Mouse (Mus musculus) heart, adult 11 months (tissue): Measurements from ENCODE around the gene Slc16a12.
"Not testable (repeated sequence)": the region's sequence is repeated elsewhere in the genome, so short reads cannot be mapped to it uniquely, and the experiment has no call there.

Source experiments
- DNase-seq: peaks from one replicate; pipeline ENCODE4 v3.0.0; 2022

Gene Slc16a12

GRCm38 (mm10) chr19:34746688-34747504, at the start of gene Slc16a12:
Gene Slc16a12, minus strand, starts transcription at chr19:34747289.
- peak; percentile 95 for DNase-seq

GRCm38 (mm10) chr19:34796396-34796795, 49.3 kb upstream of the Slc16a12 start:
- DNase-seq = no peak

GRCm38 (mm10) chr19:34782491-34782890, 35.4 kb upstream of the Slc16a12 start:
- DNase-seq = no peak

GRCm38 (mm10) chr19:34778993-34779392, 31.9 kb upstream of the Slc16a12 start:
- DNase-seq = no peak

GRCm38 (mm10) chr19:34778098-34778497, 31.0 kb upstream of the Slc16a12 start:
- DNase-seq = no peak

GRCm38 (mm10) chr19:34772775-34773174, 25.7 kb upstream of the Slc16a12 start:
- no peak for DNase-seq

- no peak for DNase-seq
These were observed 23.7 kb upstream of the Slc16a12 start for GRCm38 (mm10) chr19:34770764-34771163.

GRCm38 (mm10) chr19:34758754-34759153, 11.7 kb upstream of the Slc16a12 start:
- peak; percentile 87 for DNase-seq

GRCm38 (mm10) chr19:34756561-34757240, 9.6 kb upstream of the Slc16a12 start:
- no peak for DNase-seq

- no peak for DNase-seq
These were observed 8.6 kb upstream of the Slc16a12 start for GRCm38 (mm10) chr19:34755680-34756079.

GRCm38 (mm10) chr19:34753243-34753642, 6.2 kb upstream of the Slc16a12 start:
- DNase-seq = no peak

- DNase-seq = no peak
These were observed 5.5 kb upstream of the Slc16a12 start for GRCm38 (mm10) chr19:34752391-34753092.

- peak; percentile 85 for DNase-seq
These were observed 4.1 kb upstream of the Slc16a12 start for GRCm38 (mm10) chr19:34751150-34751549.

- DNase-seq = peak; percentile 42
These were observed 1.9 kb upstream of the Slc16a12 start for GRCm38 (mm10) chr19:34748992-34749391.

GRCm38 (mm10) chr19:34747969-34748368, 880 bp upstream of the Slc16a12 start:
- not testable (repeated sequence) for DNase-seq

GRCm38 (mm10) chr19:34746201-34746600, 888 bp downstream of the Slc16a12 start:
- peak; percentile 75 for DNase-seq

- DNase-seq = peak; percentile 82
These were observed 2.1 kb downstream of the Slc16a12 start for GRCm38 (mm10) chr19:34745012-34745411.

GRCm38 (mm10) chr19:34737916-34738315, 9.2 kb downstream of the Slc16a12 start:
- peak; percentile 72 for DNase-seq

GRCm38 (mm10) chr19:34735900-34736299, 11.2 kb downstream of the Slc16a12 start:
- DNase-seq = peak; percentile 60

GRCm38 (mm10) chr19:34733020-34733419, 14.1 kb downstream of the Slc16a12 start:
- DNase-seq = peak; percentile 94

GRCm38 (mm10) chr19:34731356-34731755, 15.7 kb downstream of the Slc16a12 start:
- peak; percentile 95 for DNase-seq

- peak; percentile 67 for DNase-seq
These were observed 16.5 kb downstream of the Slc16a12 start for GRCm38 (mm10) chr19:34730584-34730983.

- DNase-seq = peak; percentile 65
These were observed 17.6 kb downstream of the Slc16a12 start for GRCm38 (mm10) chr19:34729505-34729904.
